Mouse (Mus musculus): ENCODE results near the gene B2m.
"Not testable (repeated sequence)": the region's sequence is repeated elsewhere in the genome, so short reads cannot be mapped to it uniquely, and the experiment has no call there.

DNA sequence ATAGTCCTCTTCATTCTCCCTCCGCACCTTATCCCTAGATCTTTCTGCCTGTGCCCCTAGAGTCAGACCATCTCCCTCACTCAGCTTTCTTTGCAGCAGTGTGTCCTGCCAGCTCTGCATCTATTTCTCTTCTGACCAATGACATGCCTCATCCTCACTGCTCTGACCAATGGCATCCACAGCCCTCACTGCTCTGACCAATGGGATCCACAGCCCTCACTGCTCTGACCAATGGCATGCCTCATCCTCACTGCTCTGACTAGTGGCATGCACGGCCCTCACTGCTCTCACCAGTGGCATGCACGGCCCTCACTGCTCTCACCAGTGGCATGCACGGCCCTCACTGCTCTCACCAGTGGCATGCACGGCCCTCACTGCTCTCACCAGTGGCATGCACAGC lies 49.8 kb upstream of the B2m start:
- not testable (repeated sequence) for TF ChIP-seq EP300 (IDR thresholded peaks at IDR 0.05; ENCODE audit: low read depth in 1 of 2, low read length in 2 of 2); CTCF (IDR thresholded peaks at IDR 0.05 in 2 of 3, conservative IDR thresholded peaks at IDR 0.05 in 1 of 3; ENCODE audit: control insufficient read depth in 1 of 3, insufficient read depth in 1 of 3, low read depth in 2 of 3, low read length in 3 of 3, poor library complexity in 1 of 3, severe bottlenecking in 1 of 3)

Data from MEL (cell line).